Mouse (Mus musculus): ENCODE data around the gene Atrnl1. TPM values are rescaled to one million over a fixed set of nuclear protein-coding genes. Genes with fewer than 3 reads are reported as not detected.

Atrnl1 gene
- 6.9 and 7.6 TPM in 2 replicates for polyA plus RNA-seq (2012; ENCODE audit: insufficient read depth, insufficient read length, missing spikeins)

- Histone ChIP-seq H3K4me1 (ENCODE audit: control insufficient read depth, insufficient read depth, insufficient read length, low read length) (no peaks in the 10 kb centered on the region), H3K4me3 (ENCODE audit: insufficient read depth, low read depth, low read length) (peak within 1 kb of the TSS; percentile 81), H3K27ac (replicated peaks; ENCODE audit: low read depth, low read length) (peak within 1 kb of the TSS; percentile 97)
Observed at GRCm38 (mm10) chr19:57610476-57611261, at the start of gene Atrnl1. Gene Atrnl1, plus strand, starts transcription at chr19:57611034.

GRCm38 (mm10) chr19:57561486-57561885 lies 49.3 kb upstream of the Atrnl1 start:
- Histone ChIP-seq H3K4me1 (ENCODE audit: control insufficient read depth, insufficient read depth, insufficient read length, low read length) (no peaks in the 10 kb centered on the region), H3K27ac (replicated peaks; ENCODE audit: low read depth, low read length) (no peak overlapping the region), H3K4me3 (ENCODE audit: insufficient read depth, low read depth, low read length) (no peak overlapping the region)

DNA sequence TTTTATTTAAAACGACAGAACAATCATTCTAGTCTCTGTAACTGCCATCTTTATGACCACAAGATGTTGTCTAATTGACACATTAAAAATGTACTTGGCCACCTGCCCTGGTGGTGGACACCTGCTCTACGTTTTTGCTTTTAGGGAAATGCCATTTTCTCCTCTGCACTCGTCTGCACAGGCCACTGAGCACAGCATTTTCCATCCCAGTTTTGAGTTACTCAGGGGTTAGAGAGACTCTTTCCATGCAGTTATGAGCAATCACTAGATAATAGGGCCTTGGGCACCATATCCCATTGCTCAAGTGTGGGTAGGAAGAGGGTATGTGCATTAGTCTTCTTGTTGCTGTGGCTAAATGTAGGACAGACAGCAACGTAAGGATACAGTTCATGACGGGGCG lies 41.8 kb upstream of the Atrnl1 start:
- Histone ChIP-seq H3K4me1 (ENCODE audit: control insufficient read depth, insufficient read depth, insufficient read length, low read length) (no peaks in the 10 kb centered on the region), H3K27ac (replicated peaks; ENCODE audit: low read depth, low read length) (no peak overlapping the region), H3K4me3 (ENCODE audit: insufficient read depth, low read depth, low read length) (no peak overlapping the region)

DNA sequence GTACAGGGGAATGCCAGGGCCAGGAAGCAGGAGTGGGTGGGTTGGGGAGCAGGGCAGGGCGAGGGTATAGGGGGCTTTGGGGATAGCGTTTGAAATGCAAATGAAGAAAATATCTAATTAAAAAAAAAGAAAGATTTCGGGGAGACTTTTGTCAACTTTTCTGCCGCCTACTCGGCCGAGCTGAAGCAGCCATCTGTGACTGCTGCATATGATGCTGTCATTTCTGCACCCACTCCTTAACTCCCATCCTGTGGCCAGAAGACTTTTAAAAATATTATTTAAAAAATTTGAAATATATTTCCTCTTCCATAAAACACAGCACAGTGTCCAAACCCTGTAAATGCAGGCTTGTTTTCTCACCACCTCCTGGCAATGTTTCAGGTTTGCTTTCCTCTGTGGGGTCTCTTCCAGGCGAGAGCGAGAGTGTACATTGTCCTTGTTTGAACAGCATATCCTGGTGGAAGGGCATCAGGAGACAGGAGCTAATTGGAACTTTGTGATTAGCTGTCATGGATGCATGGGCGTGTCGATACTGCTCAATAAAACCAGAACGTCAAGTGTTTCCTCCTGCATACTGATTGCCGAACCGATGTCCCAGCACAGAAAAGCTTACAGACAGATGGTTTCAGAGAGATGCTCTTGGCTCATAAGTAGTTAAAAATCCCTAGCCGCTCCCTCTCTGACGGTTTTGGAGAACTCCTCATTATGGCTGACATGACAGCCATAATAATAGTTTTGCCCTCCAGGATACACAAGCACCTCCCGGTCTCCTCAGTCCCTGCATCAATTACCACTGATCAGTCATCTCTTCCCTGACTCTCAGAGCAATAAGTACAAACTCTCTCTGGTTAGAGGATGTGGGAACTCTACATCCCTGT lies 38.2 kb upstream of the Atrnl1 start:
- no peak overlapping the region for H3K4me3 ChIP-seq (ENCODE audit: insufficient read depth, low read depth, low read length)
- H3K27ac ChIP-seq (replicated peaks; ENCODE audit: low read depth, low read length), result no peak overlapping the region
- H3K4me1 ChIP-seq (ENCODE audit: control insufficient read depth, insufficient read depth, insufficient read length, low read length), result no peaks in the 10 kb centered on the region

DNA sequence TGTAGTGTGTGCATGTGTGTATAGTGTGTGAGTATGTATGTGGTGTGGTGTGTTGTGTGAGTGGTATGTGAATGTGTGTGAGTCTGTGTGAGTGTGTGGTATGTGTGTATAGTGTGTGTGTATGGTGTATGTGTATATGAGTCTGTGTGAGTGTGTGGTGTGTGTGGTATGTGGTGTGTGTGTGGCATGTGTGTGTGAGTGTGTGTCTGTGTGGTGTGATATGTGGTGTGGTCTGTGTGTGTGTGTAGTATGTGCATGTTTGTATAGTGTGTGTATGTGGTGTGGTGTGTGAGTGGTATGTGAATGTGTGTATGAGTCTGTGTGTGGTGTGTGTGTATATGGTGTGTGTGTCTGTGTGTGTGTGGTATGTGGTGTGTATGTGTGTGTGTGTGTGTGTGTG lies 37.4 kb upstream of the Atrnl1 start:
- no peak overlapping the region for H3K4me3 ChIP-seq (ENCODE audit: insufficient read depth, low read depth, low read length)
- H3K27ac ChIP-seq (replicated peaks; ENCODE audit: low read depth, low read length), result no peak overlapping the region
- no peaks in the 10 kb centered on the region for H3K4me1 ChIP-seq (ENCODE audit: control insufficient read depth, insufficient read depth, insufficient read length, low read length)

DNA sequence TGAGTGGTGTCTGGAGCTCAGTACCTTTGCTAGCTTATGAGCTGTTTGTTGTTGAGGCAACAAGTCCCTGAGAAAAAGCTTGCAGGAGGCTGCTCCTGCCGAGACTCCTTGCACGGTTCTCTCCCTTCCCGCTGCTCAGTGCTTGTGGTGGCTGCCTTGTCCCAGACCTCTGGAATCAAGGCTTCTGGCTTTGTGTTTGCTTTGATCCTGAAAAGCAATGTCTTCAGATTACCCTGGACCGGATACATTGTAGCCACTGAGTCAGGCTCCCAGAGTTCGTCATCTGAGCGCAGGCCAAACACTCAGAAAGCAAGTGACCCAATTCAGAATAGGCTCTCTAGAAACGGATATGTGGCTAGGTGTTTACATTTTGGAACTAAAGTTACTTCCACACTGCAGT lies 35.8 kb upstream of the Atrnl1 start:
- no peak overlapping the region for H3K27ac ChIP-seq (replicated peaks; ENCODE audit: low read depth, low read length)
- H3K4me3 ChIP-seq (ENCODE audit: insufficient read depth, low read depth, low read length), result no peak overlapping the region
- H3K4me1 ChIP-seq (ENCODE audit: control insufficient read depth, insufficient read depth, insufficient read length, low read length), result no peaks in the 10 kb centered on the region

- H3K4me3 ChIP-seq (ENCODE audit: insufficient read depth, low read depth, low read length), result no peak overlapping the region
- no peak overlapping the region for H3K27ac ChIP-seq (replicated peaks; ENCODE audit: low read depth, low read length)
- no peaks in the 10 kb centered on the region for H3K4me1 ChIP-seq (ENCODE audit: control insufficient read depth, insufficient read depth, insufficient read length, low read length)
Observed at GRCm38 (mm10) chr19:57576836-57577235, 34.0 kb upstream of the Atrnl1 start.

DNA sequence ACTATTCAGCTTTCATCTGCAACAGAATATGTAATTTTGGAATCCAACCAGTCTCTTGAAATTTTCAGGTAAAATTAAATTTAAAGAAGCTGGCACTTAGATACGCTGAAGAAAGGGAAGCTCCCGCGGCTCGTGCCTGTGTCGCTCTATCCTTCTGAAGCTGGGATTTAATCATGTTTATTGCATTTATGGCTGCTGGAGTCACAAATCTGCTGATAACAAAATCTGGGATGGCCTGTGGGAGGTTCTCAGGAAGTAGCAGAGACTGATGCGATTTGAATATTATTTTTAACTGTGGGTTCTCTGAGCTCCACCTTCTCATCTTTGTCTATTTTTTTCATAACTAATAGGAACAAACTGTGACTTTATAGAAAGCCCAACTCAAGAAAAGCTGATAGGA lies 33.6 kb upstream of the Atrnl1 start:
- H3K4me3 ChIP-seq (ENCODE audit: insufficient read depth, low read depth, low read length), result no peak overlapping the region
- H3K27ac ChIP-seq (replicated peaks; ENCODE audit: low read depth, low read length), result no peak overlapping the region
- H3K4me1 ChIP-seq (ENCODE audit: control insufficient read depth, insufficient read depth, insufficient read length, low read length), result no peaks in the 10 kb centered on the region

GRCm38 (mm10) chr19:57580962-57581361 lies 29.9 kb upstream of the Atrnl1 start:
- Histone ChIP-seq H3K4me3 (ENCODE audit: insufficient read depth, low read depth, low read length) (no peak overlapping the region), H3K27ac (replicated peaks; ENCODE audit: low read depth, low read length) (no peak overlapping the region), H3K4me1 (ENCODE audit: control insufficient read depth, insufficient read depth, insufficient read length, low read length) (no peaks in the 10 kb centered on the region)

DNA sequence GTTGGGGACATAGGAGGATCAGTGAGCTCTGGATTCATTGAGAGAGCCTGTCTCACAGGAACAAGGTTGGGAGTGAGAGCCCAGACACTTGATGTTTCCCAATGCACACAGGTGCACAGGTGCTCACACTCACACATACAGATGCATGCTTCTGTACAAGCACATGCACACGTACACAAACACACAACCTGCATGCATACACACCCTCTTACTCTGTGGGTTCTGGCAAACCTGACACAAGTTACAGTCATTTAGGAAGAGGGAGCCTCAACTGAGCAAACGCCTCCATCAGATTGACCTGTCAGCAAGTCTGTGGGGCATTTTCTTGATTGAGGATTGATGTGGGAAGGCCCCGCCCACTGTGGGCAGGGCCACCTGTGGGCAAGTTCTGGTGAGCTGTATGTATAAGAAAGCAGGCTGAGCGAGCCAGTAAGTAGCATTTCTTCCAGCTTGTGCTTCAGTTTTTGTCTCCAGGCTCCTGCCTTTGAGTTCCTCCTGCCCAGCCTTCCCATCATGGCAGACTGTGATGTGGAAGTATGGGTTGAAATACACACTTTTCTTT lies 25.5 kb upstream of the Atrnl1 start:
- Histone ChIP-seq H3K4me3 (ENCODE audit: insufficient read depth, low read depth, low read length) (no peak overlapping the region), H3K4me1 (ENCODE audit: control insufficient read depth, insufficient read depth, insufficient read length, low read length) (no peaks in the 10 kb centered on the region), H3K27ac (replicated peaks; ENCODE audit: low read depth, low read length) (no peak overlapping the region)

- no peak overlapping the region for H3K4me3 ChIP-seq (ENCODE audit: insufficient read depth, low read depth, low read length)
- no peak overlapping the region for H3K27ac ChIP-seq (replicated peaks; ENCODE audit: low read depth, low read length)
- no peaks in the 10 kb centered on the region for H3K4me1 ChIP-seq (ENCODE audit: control insufficient read depth, insufficient read depth, insufficient read length, low read length)
Observed at GRCm38 (mm10) chr19:57586172-57586571, 24.7 kb upstream of the Atrnl1 start.

DNA sequence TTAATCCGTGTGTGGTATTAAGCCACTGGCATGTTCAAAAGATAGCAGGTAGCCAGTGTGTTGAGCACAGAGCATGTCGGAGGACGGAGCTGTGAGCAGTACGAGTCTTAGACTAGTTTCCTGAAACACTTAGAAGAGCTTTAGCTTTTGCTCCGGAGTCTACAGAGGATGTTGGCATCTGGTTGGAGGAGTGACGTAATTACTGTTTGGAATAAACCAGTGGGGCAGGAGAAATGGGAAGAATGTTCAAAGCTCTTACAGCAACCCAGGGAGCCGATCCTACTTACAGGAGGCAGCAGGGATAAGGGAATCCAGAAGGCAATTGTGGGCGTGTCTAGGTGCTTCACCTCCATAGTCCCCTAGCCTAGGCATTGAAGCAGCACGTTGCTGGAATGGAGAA lies 21.3 kb upstream of the Atrnl1 start:
- H3K27ac ChIP-seq (replicated peaks; ENCODE audit: low read depth, low read length), result no peak overlapping the region

DNA sequence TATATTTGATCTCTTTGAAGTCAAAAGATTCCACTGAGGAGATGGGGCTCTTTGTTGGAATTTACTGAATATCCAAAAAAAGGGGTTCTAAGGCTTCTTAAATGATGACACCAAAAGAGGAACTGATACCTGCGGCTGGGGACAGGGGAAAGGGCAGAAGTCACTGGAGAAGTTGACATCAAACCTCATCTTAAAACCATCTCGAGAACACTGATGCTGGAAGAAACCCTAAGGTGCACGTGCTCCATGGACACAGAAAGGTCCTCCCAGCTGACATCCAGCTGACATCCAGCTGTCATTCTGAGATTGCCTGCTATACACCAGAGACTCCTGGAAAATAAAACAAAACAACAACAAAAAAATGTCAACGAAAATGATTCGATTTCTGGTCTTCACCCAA lies 19.9 kb upstream of the Atrnl1 start:
- Histone ChIP-seq H3K27ac (replicated peaks; ENCODE audit: low read depth, low read length) (no peak overlapping the region), H3K4me1 (ENCODE audit: control insufficient read depth, insufficient read depth, insufficient read length, low read length) (no peaks in the 10 kb centered on the region), H3K4me3 (ENCODE audit: insufficient read depth, low read depth, low read length) (no peak overlapping the region)

More for the DNA sequence above, 21.3 kb upstream of the Atrnl1 start:
- H3K4me1 ChIP-seq (ENCODE audit: control insufficient read depth, insufficient read depth, insufficient read length, low read length), result no peaks in the 10 kb centered on the region
- no peak overlapping the region for H3K4me3 ChIP-seq (ENCODE audit: insufficient read depth, low read depth, low read length)

DNA sequence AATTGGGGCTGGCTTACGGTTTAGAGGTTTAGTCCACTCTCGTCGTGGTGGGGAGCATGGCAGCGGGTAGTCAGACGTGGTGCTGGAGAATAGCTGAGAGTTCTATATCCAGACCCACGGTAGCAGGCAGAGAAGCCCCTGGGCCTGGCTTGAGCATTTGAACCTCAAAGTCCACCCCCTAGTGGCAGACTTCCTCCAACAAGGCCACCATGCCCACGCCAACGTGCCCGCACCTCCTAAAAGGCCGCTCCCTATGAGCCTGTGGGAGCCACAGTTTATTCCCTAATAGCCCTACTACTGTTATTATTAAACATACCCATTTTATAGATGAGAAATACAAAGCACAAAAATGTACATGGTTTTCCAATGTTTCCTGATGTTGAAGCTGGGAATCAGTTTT lies 19.2 kb upstream of the Atrnl1 start:
- Histone ChIP-seq H3K4me1 (ENCODE audit: control insufficient read depth, insufficient read depth, insufficient read length, low read length) (no peaks in the 10 kb centered on the region), H3K27ac (replicated peaks; ENCODE audit: low read depth, low read length) (no peak overlapping the region), H3K4me3 (ENCODE audit: insufficient read depth, low read depth, low read length) (no peak overlapping the region)

DNA sequence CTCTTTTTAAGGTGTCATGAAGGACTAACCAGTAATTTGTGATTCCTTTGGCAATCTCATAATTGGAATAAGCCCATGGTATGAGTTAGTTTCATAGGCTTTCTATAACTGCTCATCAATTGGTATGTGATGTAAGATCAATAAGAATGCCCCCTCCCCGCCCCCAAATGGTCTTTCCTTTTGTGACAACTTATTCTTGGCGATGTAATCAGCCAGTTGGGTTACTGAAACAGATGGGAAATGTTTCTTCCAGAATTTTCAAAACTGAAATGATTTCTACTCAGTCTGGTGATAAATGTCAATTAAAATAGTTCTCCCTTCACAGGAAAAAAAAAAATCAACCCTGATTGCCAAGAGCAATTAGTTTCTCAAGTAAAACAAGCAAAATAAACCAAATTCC lies 18.5 kb upstream of the Atrnl1 start:
- no peaks in the 10 kb centered on the region for H3K4me1 ChIP-seq (ENCODE audit: control insufficient read depth, insufficient read depth, insufficient read length, low read length)
- H3K27ac ChIP-seq (replicated peaks; ENCODE audit: low read depth, low read length), result no peak overlapping the region
- H3K4me3 ChIP-seq (ENCODE audit: insufficient read depth, low read depth, low read length), result no peak overlapping the region
